Mouse (Mus musculus): Measurements from ENCODE around the gene Ppp5c. TPM values are rescaled to one million over a fixed set of nuclear protein-coding genes. Genes with fewer than 3 reads are reported as not detected.
"Not testable (repeated sequence)": the region's sequence is repeated elsewhere in the genome, so short reads cannot be mapped to it uniquely, and the experiment has no call there.

Gene Ppp5c
- total RNA-seq (2018; cell fraction: chromatin; rRNA removed): 100 to 1,000 TPM in 15 of 26 experiments, 10 to 100 TPM in 11; 35.3 to 266 (median 122) TPM
- total RNA-seq (2018; cell fraction: cytosol; rRNA removed): 10 to 100 TPM; 33.7 to 89.8 (median 52.9) TPM
- total RNA-seq (2018; cell fraction: nucleus; rRNA removed): 100 to 1,000 TPM in 14 of 26 experiments, 10 to 100 TPM in 12; 35.5 to 203 (median 107) TPM
- polyA plus RNA-seq (2018): 49.0 to 68.9 TPM (median 61.2 TPM) in 3 replicates

- Histone ChIP-seq H3K36me3 (ENCODE audit: inconsistent target) (no peaks in the 10 kb centered on the region), H3K4me3 (ENCODE audit: inconsistent target) (peak within 1 kb of the TSS; percentile 74), H3K79me2 (ENCODE audit: inconsistent target) (peaks cover 46% of the 10 kb centered on the region), H3K27ac (peak within 1 kb of the TSS; percentile 94)
- under 1% methylated on average over 50 of the region's 58 CpGs for WGBS (ENCODE audit: missing documents)
These were observed at the start of gene Ppp5c for GRCm38 (mm10) chr7:17027588-17028343. TSS of gene Ppp5c (minus strand) at chr7:17027924.

GRCm38 (mm10) chr7:17076542-17076941 lies 48.8 kb upstream of the Ppp5c start:
- no peak overlapping the region for H3K4me3 ChIP-seq (ENCODE audit: inconsistent target)
- H3K36me3 ChIP-seq (ENCODE audit: inconsistent target): no peaks in the 10 kb centered on the region
- WGBS (ENCODE audit: missing documents): 95% methylated on average over 1 of the region's 1 CpGs

GRCm38 (mm10) chr7:17073904-17074615 lies 46.3 kb upstream of the Ppp5c start, which contains the start of gene Psg16:
TSS of gene Psg16 (plus strand) at chr7:17074040.
- no peak within 1 kb of the TSS for H3K4me3 ChIP-seq (ENCODE audit: inconsistent target)
- H3K79me2 ChIP-seq (ENCODE audit: inconsistent target): no peaks in the 10 kb centered on the region
- H3K27ac ChIP-seq: no peak within 1 kb of the TSS
- 60% methylated on average over 23 of the region's 23 CpGs for WGBS (ENCODE audit: missing documents)
- no peaks in the 10 kb centered on the region for H3K36me3 ChIP-seq (ENCODE audit: inconsistent target)

More at GRCm38 (mm10) chr7:17076542-17076941, 48.8 kb upstream of the Ppp5c start:
- Histone ChIP-seq H3K79me2 (ENCODE audit: inconsistent target) (no peaks in the 10 kb centered on the region), H3K27ac (no peak overlapping the region)

GRCm38 (mm10) chr7:17073513-17073903 lies 45.8 kb upstream of the Ppp5c start:
- Histone ChIP-seq H3K79me2 (ENCODE audit: inconsistent target) (no peaks in the 10 kb centered on the region), H3K27ac (no peak overlapping the region), H3K4me3 (ENCODE audit: inconsistent target) (no peak overlapping the region), H3K36me3 (ENCODE audit: inconsistent target) (no peaks in the 10 kb centered on the region)
- whole genome bisulfite sequencing (ENCODE audit: missing documents): 63% methylated on average over 5 of the region's 5 CpGs

GRCm38 (mm10) chr7:17067651-17068050 lies 39.9 kb upstream of the Ppp5c start:
- H3K4me3 ChIP-seq (ENCODE audit: inconsistent target); H3K79me2 ChIP-seq (ENCODE audit: inconsistent target); H3K27ac ChIP-seq; H3K36me3 ChIP-seq (ENCODE audit: inconsistent target): not testable (repeated sequence)
- 73% methylated on average over 5 of the region's 5 CpGs for WGBS (ENCODE audit: missing documents)

GRCm38 (mm10) chr7:17067000-17067399 lies 39.3 kb upstream of the Ppp5c start:
- no peaks in the 10 kb centered on the region for H3K36me3 ChIP-seq (ENCODE audit: inconsistent target)
- H3K4me3 ChIP-seq (ENCODE audit: inconsistent target): no peak overlapping the region
- no peak overlapping the region for H3K27ac ChIP-seq
- no peaks in the 10 kb centered on the region for H3K79me2 ChIP-seq (ENCODE audit: inconsistent target)

- Histone ChIP-seq H3K27ac (no peak overlapping the region), H3K4me3 (ENCODE audit: inconsistent target) (no peak overlapping the region), H3K36me3 (ENCODE audit: inconsistent target) (no peaks in the 10 kb centered on the region), H3K79me2 (ENCODE audit: inconsistent target) (no peaks in the 10 kb centered on the region)
- 0% methylated on average over 1 of the region's 2 CpGs for WGBS (ENCODE audit: missing documents)
These were observed 38.7 kb upstream of the Ppp5c start for GRCm38 (mm10) chr7:17066412-17066811.

- Histone ChIP-seq H3K79me2 (ENCODE audit: inconsistent target) (no peaks in the 10 kb centered on the region), H3K27ac (no peak overlapping the region), H3K36me3 (ENCODE audit: inconsistent target) (no peaks in the 10 kb centered on the region), H3K4me3 (ENCODE audit: inconsistent target) (no peak overlapping the region)
- 97% methylated on average over 7 of the region's 9 CpGs for WGBS (ENCODE audit: missing documents)
These were observed 37.9 kb upstream of the Ppp5c start for GRCm38 (mm10) chr7:17065620-17066019.

GRCm38 (mm10) chr7:17062845-17063244 lies 35.1 kb upstream of the Ppp5c start:
- H3K79me2 ChIP-seq (ENCODE audit: inconsistent target): no peaks in the 10 kb centered on the region
- WGBS (ENCODE audit: missing documents): 7% methylated on average over 11 of the region's 11 CpGs
- H3K27ac ChIP-seq: no peak overlapping the region
- H3K4me3 ChIP-seq (ENCODE audit: inconsistent target): no peak overlapping the region
- H3K36me3 ChIP-seq (ENCODE audit: inconsistent target): no peaks in the 10 kb centered on the region

- Histone ChIP-seq H3K4me3 (ENCODE audit: inconsistent target) (no peak within 1 kb of the TSS), H3K79me2 (ENCODE audit: inconsistent target) (no peaks in the 10 kb centered on the region), H3K36me3 (ENCODE audit: inconsistent target) (no peaks in the 10 kb centered on the region), H3K27ac (no peak within 1 kb of the TSS)
- 38% methylated on average over 15 of the region's 15 CpGs for WGBS (ENCODE audit: missing documents)
These were observed 34.7 kb upstream of the Ppp5c start, which contains the start of gene Hif3a for GRCm38 (mm10) chr7:17062389-17062788. TSS of gene Hif3a (minus strand) at chr7:17062427.

GRCm38 (mm10) chr7:17060782-17061605 lies 33.3 kb upstream of the Ppp5c start:
- 60% methylated on average over 19 of the region's 22 CpGs for WGBS (ENCODE audit: missing documents)
- no peaks in the 10 kb centered on the region for H3K79me2 ChIP-seq (ENCODE audit: inconsistent target)
- no peaks in the 10 kb centered on the region for H3K36me3 ChIP-seq (ENCODE audit: inconsistent target)
- H3K27ac ChIP-seq: no peak overlapping the region
- H3K4me3 ChIP-seq (ENCODE audit: inconsistent target): no peak overlapping the region

- no peak overlapping the region for H3K27ac ChIP-seq
- no peak overlapping the region for H3K4me3 ChIP-seq (ENCODE audit: inconsistent target)
- no peaks in the 10 kb centered on the region for H3K36me3 ChIP-seq (ENCODE audit: inconsistent target)
- 28% methylated on average over 9 of the region's 9 CpGs for WGBS (ENCODE audit: missing documents)
- H3K79me2 ChIP-seq (ENCODE audit: inconsistent target): no peaks in the 10 kb centered on the region
These were observed 32.5 kb upstream of the Ppp5c start for GRCm38 (mm10) chr7:17060031-17060781.

GRCm38 (mm10) chr7:17059463-17059844 lies 31.7 kb upstream of the Ppp5c start:
- H3K27ac ChIP-seq: no peak overlapping the region
- H3K79me2 ChIP-seq (ENCODE audit: inconsistent target): no peaks in the 10 kb centered on the region
- 88% methylated on average over 3 of the region's 3 CpGs for WGBS (ENCODE audit: missing documents)
- H3K36me3 ChIP-seq (ENCODE audit: inconsistent target): no peaks in the 10 kb centered on the region
- no peak overlapping the region for H3K4me3 ChIP-seq (ENCODE audit: inconsistent target)

Measured in macrophage (primary cell).